Mouse (Mus musculus) lung, adult 2 months (tissue): Measurements from ENCODE around the gene Ptch2. TPM values are rescaled to one million over a fixed set of nuclear protein-coding genes. Genes with fewer than 3 reads are reported as not detected.
A peak's percentile ranks its signal among the peaks of the same experiment; 100 is the strongest.

ENCODE experiments used
- DNase-seq: peaks from one replicate; pipeline ENCODE4 v3.0.0; 2022
- H3K4me1 ChIP-seq: fragments of 200-500 bp; 2 replicates; pipeline ENCODE4 v1.6.1; 2011; ENCODE audit warnings: low read length; ENCODE audit not compliant: control insufficient read depth, insufficient read depth
- H3K4me3 ChIP-seq: fragments of 200-500 bp; replicated peaks from 2 replicates; pipeline ENCODE3; 2011; ENCODE audit warnings: low read depth, mild to moderate bottlenecking, control low read depth, low read length; ENCODE audit errors: extremely low read depth
- CTCF ChIP-seq: fragments of 200-500 bp; IDR thresholded peaks from 2 replicates; pipeline ENCODE4 v1.5.1; 2011; ENCODE audit warnings: mild to moderate bottlenecking, low read length, control low read depth; ENCODE audit not compliant: insufficient read depth
- POLR2A ChIP-seq: fragments of 200-500 bp; IDR thresholded peaks from 2 replicates; pipeline ENCODE4 v1.6.1; 2011; ENCODE audit warnings: low read depth, mild to moderate bottlenecking, control low read depth, low read length, borderline replicate concordance; ENCODE audit errors: extremely low read depth
- WGBS: fragments of 180-500 bp; shearing (Covaris S2); methylation state at CpG from one replicate; pipeline ENCODE4 v1.1.7; 2018; 5-methylcytosine and 5-hydroxymethylcytosine counted together
- polyA plus RNA-seq: library from polyadenylated mRNA; depleted of rRNA; stranded (reverse); fragments of >200 nt; gene quantifications from 2 replicates; pipeline ENCODE4 v1.2.3, GENCODE M21; 2012; rRNA removed

Gene Ptch2
- polyA plus RNA-seq, result 8.3 and 8.8 TPM in 2 replicates

- WGBS, result 3% methylated on average over 50 of the region's 50 CpGs
- Histone ChIP-seq H3K4me3 (peak within 1 kb of the TSS; percentile 41), H3K4me1 (peaks cover 2% of the 10 kb centered on the region; the same call in 1 of the 2 replicates)
- TF ChIP-seq CTCF (no peak), POLR2A (no peak)
- peak; percentile 38 for DNase-seq
These were observed at the start of gene Ptch2 for GRCm38 (mm10) chr4:117095551-117096452. Ptch2 (plus strand) TSS chr4:117096075.

DNA sequence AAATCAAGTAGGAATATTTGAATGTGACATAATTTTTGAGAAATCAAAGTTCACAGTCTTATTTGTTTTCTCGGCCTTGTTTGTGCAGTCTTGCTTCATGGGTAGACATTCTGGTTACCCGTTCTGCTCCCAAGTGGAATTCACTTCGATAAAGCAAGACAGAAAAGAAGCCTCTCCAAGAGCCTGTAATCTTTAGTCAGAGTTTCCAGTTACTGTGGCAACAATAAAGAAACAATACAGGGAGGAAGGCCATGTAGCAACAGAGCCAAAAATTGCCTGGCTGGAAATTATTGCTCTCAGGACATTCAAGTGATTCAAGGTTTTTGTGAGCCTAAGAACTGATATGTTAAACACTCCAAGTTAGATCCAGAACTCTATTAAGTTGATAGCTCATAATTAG is 47.0 kb upstream of the Ptch2 start:
- Histone ChIP-seq H3K4me1 (no peaks in the 10 kb centered on the region; the same call in 1 of the 2 replicates), H3K4me3 (no peak overlapping the region)
- WGBS, result 41% methylated on average over 3 of the region's 3 CpGs
- no peak for DNase-seq
- TF ChIP-seq CTCF, result no peak
- no peak for TF ChIP-seq POLR2A

- TF ChIP-seq CTCF, result no peak
- no peak for TF ChIP-seq POLR2A
- WGBS, result 84% methylated on average over 1 of the region's 1 CpGs
- DNase-seq, result no peak
- H3K4me3 ChIP-seq, result no peak overlapping the region
- H3K4me1 ChIP-seq, result no peaks in the 10 kb centered on the region; the same call in 1 of the 2 replicates
These were observed 46.4 kb upstream of the Ptch2 start for GRCm38 (mm10) chr4:117049485-117049884.

GRCm38 (mm10) chr4:117052626-117053025 is 43.2 kb upstream of the Ptch2 start:
- no peak for TF ChIP-seq CTCF
- no peak for TF ChIP-seq POLR2A
- DNase-seq, result no peak
- H3K4me3 ChIP-seq, result no peak overlapping the region
- no peaks in the 10 kb centered on the region; the same call in 1 of the 2 replicates for H3K4me1 ChIP-seq
- WGBS, result 69% methylated on average over 4 of the region's 4 CpGs

DNA sequence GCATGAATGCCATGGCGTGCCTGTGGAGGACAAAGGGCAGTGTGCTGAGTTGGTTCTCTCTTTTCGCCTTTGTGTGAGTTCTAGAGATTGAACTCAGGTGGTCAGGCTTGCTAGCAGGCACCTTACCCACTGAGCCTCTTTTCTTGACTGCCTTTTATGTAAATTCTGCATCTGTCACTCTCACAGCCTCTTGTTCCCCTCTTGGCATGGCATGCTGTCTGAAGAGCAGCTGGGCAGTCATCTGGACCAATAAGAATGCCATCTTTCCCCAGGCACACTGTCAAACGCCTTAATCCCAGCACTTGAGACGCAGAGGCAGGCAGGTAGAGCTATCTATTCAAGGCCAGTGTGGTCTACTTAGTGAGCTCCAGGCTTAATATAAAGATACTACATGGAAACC is 41.9 kb upstream of the Ptch2 start:
- 89% methylated on average over 4 of the region's 4 CpGs for WGBS
- TF ChIP-seq POLR2A (no peak), CTCF (no peak)
- H3K4me3 ChIP-seq, result no peak overlapping the region

DNA sequence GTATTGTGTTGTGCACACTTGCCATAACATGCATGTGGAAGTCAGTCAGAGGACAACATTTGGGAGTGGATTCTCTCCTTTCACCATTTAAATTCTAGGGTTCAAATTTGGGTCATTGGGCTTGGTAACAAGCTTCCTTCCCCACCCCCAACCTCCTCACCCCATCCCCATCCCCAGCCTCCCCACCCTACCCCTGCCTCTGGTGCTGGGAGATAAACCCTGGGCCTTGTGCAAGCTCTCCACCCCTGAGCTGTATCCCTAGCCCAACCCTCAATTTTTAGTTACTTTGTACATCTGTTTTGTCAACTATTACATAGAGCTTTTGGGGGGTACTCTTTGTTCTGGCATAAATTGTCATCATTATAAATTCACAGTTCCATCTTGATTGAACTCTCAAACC is 39.8 kb upstream of the Ptch2 start:
- Histone ChIP-seq H3K4me3 (no peak overlapping the region), H3K4me1 (no peaks in the 10 kb centered on the region)
- TF ChIP-seq CTCF (no peak), POLR2A (no peak)
- DNase-seq, result no peak

More for the DNA sequence above, 41.9 kb upstream of the Ptch2 start:
- H3K4me1 ChIP-seq, result no peaks in the 10 kb centered on the region; the same call in 1 of the 2 replicates
- no peak for DNase-seq

DNA sequence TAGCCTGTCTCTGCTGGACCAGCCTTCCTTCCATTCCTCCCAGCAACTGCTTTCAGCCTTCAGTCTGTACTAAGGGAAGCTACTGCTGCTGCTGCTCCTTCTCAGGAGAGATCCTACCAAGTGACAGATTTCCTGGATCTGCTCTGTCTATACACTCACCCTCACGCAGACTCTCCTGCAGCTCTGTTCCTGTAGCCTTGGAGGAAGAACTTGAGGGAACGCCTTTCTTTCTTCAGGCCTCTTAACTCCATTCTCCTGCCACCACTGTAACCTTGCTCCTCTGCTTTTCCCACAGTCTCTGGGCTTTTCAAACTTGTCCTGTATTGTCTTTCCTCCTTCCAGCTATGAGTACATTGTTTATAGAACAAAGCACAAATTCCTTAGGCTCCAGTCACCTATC is 39.4 kb upstream of the Ptch2 start:
- TF ChIP-seq POLR2A (no peak), CTCF (no peak)
- no peak for DNase-seq
- Histone ChIP-seq H3K4me1 (no peaks in the 10 kb centered on the region), H3K4me3 (no peak overlapping the region)
- 73% methylated on average over 2 of the region's 2 CpGs for WGBS

DNA sequence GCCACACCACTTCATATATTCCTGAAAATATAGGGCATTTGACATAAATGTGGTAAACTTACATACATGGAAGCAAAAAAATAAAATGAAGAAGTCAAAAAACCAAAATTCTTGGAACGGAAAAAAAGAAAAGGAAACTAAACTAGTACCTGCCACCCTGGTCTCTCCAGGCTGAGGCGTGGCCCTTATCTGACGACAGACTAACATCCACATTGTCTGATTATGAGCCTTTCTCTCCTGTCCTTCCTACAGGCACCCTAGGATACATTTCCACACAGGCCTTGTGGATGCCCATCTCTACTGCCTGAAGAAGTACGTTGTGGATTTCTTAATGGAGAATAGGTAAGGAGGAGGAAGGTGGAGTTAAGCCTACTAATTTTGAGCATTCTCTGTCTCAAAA is 37.4 kb upstream of the Ptch2 start:
- no peak for DNase-seq
- H3K4me3 ChIP-seq, result no peak overlapping the region
- TF ChIP-seq POLR2A (no peak), CTCF (no peak)
- no peaks in the 10 kb centered on the region for H3K4me1 ChIP-seq
- 79% methylated on average over 4 of the region's 4 CpGs for WGBS

GRCm38 (mm10) chr4:117062700-117063390 is 33.0 kb upstream of the Ptch2 start:
- 78% methylated on average over 4 of the region's 4 CpGs for WGBS
- DNase-seq, result no peak
- H3K4me3 ChIP-seq, result no peak overlapping the region
- no peak for TF ChIP-seq CTCF
- no peak for TF ChIP-seq POLR2A
- no peaks in the 10 kb centered on the region for H3K4me1 ChIP-seq
